In genomic region chr8:10606028-10606815, GRCm38 (mm10) we compare ENCODE assay signal across 13 mouse cellular contexts.
DNase-seq lines count a peak whose midpoint lies in the region; TF ChIP-seq lines count a peak whose summit lies in the region.
"Had no signal": no experiment of that assay in that cellular context is flagged by ENCODE, and none has a peak within 500 bp of the region (broad histone marks: within the 10 kb centered on the region; RNA-seq: fewer than 3 reads in every experiment).

No protein-coding gene starts in this region.

- 31% methylated on average over 12 of the region's 12 CpGs for WGBS in kidney, adult 2 months

- peak overlapping the region; percentile 9 for H3K4me2 ChIP-seq in myocyte (ENCODE audit: low read depth)
- H3K4me2 ChIP-seq: hindbrain, embryonic 13.5 days had no signal

- no peak overlapping the region for H3K27ac ChIP-seq in kidney, adult 2 months (ENCODE audit: insufficient read depth, low read depth, low read length)

- TF ChIP-seq POLR2A in kidney, adult 2 months (IDR thresholded peaks at IDR 0.05; ENCODE audit: low read depth, low read length), result no peak
- no peak for TF ChIP-seq POLR2A in myocyte (IDR thresholded peaks at IDR 0.05; ENCODE audit: insufficient read length, low read depth)

- H3K27me3 ChIP-seq in kidney, adult 2 months (replicated peaks; ENCODE audit: control insufficient read depth, insufficient read depth, low read length), result no peaks in the 10 kb centered on the region
- H3K27me3 ChIP-seq in myocyte (ENCODE audit: control insufficient read depth, insufficient read depth, insufficient read length), result peaks cover 5% of the 10 kb centered on the region
- H3K27me3 ChIP-seq: hindbrain, embryonic 13.5 days had no signal

- no peak overlapping the region for H3K4me3 ChIP-seq in kidney, adult 2 months (ENCODE audit: insufficient read depth, low read depth, low read length)
- no peak overlapping the region for H3K4me3 ChIP-seq in myocyte
- H3K4me3 ChIP-seq: hindbrain, embryonic 13.5 days; megakaryocyte, embryonic 14.5 days had no signal

- peaks cover 6% of the 10 kb centered on the region; the same call in 1 of the 2 replicates for H3K4me1 ChIP-seq in kidney, adult 2 months (ENCODE audit: control insufficient read depth, insufficient read depth, low read length)

- no peaks in the 10 kb centered on the region for H3K79me2 ChIP-seq in myocyte (ENCODE audit: control insufficient read depth, insufficient read depth)

- no peak for TF ChIP-seq CTCF in kidney, adult 2 months (conservative IDR thresholded peaks at IDR 0.05; ENCODE audit: insufficient read depth, insufficient read length, low read depth, low read length)

- peak; percentile 38 for DNase-seq in kidney, adult 2 months
- no peak for DNase-seq in kidney, adult 18-20 months
- DNase-seq in MEL-GATA-1-ER (ENCODE audit: extremely low read depth, low read depth), result peak; percentile 6
- peak; percentile 43 for DNase-seq in embryo, embryonic 11 days
- no peak for DNase-seq in frontal cortex, postnatal 14 days (ENCODE audit: low spot score in 2 of 2)
- no peak for DNase-seq in gastrocnemius, postnatal 10 days
- DNase-seq: gastrocnemius, postnatal 36 days; layer of hippocampus, adult 9-11 months; spleen, adult 18-20 months; thymus, adult 18-20 months had no signal

- no peaks in the 10 kb centered on the region for H3K36me3 ChIP-seq in kidney, adult 2 months (ENCODE audit: control insufficient read depth, insufficient read depth, low read length)
- no peaks in the 10 kb centered on the region for H3K36me3 ChIP-seq in myocyte (ENCODE audit: control insufficient read depth, insufficient read depth)
- H3K36me3 ChIP-seq: hindbrain, embryonic 13.5 days had no signal

- H3ac ChIP-seq in myocyte (ENCODE audit: control insufficient read depth, insufficient read length), result no peak overlapping the region

TF ChIP-seq in myocyte, 11 proteins besides CTCF, POLR2A, EP300 and RAD21:
- TF ChIP-seq MYOG (IDR thresholded peaks at IDR 0.05; ENCODE audit: control insufficient read depth in 1 of 3, insufficient read depth in 1 of 3, insufficient read length in 2 of 3, low read depth in 2 of 3), result no peak
- no peak for TF ChIP-seq POLR2AphosphoS2 (IDR thresholded peaks at IDR 0.05; ENCODE audit: insufficient read length, low read depth)
- no peak for TF ChIP-seq TCF12 (IDR thresholded peaks at IDR 0.05; ENCODE audit: insufficient read depth, poor library complexity, severe bottlenecking)
- TF ChIP-seq USF1 (IDR thresholded peaks at IDR 0.05; ENCODE audit: low read depth), result no peak
- TF ChIP-seq TCF3 (IDR thresholded peaks at IDR 0.05; ENCODE audit: insufficient read length, low read depth), result no peak
- no peak for TF ChIP-seq REST (IDR thresholded peaks at IDR 0.05; ENCODE audit: insufficient read depth, insufficient read length)
- no peak for TF ChIP-seq CEBPB (IDR thresholded peaks at IDR 0.05; ENCODE audit: insufficient read depth, poor library complexity, severe bottlenecking)
- TF ChIP-seq SRF (IDR thresholded peaks at IDR 0.05; ENCODE audit: control insufficient read depth, insufficient read length, low read depth), result no peak

Comparison
In these comparisons a context has a peak if more than half of its experiments do, and no peak if none do; other contexts are left out.
1. DNase-seq: peak in kidney, adult 2 months (single experiment), MEL-GATA-1-ER (single experiment) and embryo, embryonic 11 days (single experiment); none in kidney, adult 18-20 months (single experiment), frontal cortex, postnatal 14 days (0 of 2) and gastrocnemius, postnatal 10 days (single experiment).